In the genomic region with DNA sequence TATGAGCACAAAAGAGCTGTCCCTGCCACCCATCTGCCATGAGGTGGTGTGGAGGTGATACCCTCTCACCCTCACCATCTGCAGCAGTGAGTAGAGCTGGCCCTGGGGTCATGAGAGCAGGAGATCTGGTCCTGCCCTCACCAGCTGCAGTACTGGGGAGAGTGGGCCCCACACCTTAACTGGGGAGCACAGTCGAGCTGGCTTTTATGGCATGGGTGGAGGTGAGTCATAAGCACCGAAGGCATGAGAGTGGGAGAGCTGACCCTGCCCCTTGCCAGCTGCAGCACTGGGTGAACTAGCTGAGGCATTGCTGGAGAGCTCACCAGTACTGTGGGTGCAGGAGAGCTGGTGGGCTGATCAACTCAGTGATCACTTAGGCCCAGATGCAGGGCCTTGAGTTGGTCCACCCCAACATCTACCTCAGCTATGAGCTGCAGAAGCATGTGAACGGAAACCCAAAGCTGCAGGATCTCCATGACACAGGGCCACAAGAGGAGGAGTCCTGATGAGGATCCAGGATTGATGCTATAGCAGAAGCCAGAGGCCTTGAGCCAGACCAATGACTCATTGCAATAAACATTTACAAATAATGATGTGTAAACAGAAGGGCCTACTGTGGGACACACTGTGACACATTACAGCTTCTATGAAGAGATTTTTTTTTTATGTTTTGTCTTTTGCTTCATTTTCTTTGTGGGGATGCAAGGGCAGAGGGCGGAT, we compare ENCODE assay signal across 17 mouse cellular contexts. TPM values are rescaled to one million over a fixed set of nuclear protein-coding genes. Genes with fewer than 3 reads are reported as not detected.
DNase-seq lines count a peak whose midpoint lies in the region; ATAC-seq lines count a peak whose summit lies in the region.
"Had no signal": no experiment of that assay in that cellular context is flagged by ENCODE, and none has a peak within 500 bp of the region (broad histone marks: within the 10 kb centered on the region; RNA-seq: fewer than 3 reads in every experiment).

No protein-coding gene starts in this region.

- no peak overlapping the region for H3K27ac ChIP-seq in midbrain, embryonic 13.5 days
- H3K27ac ChIP-seq in midbrain, embryonic 15.5 days: no peak overlapping the region
- H3K27ac ChIP-seq: forebrain, embryonic 15.5 days; hindbrain, embryonic 14.5 days; limb, embryonic 12.5 days; liver, embryonic 15.5 days; midbrain, embryonic 12.5 days had no signal

- H3K4me1 ChIP-seq in midbrain, embryonic 13.5 days (replicated peaks): no peaks in the 10 kb centered on the region
- H3K4me1 ChIP-seq in midbrain, embryonic 15.5 days: no peaks in the 10 kb centered on the region
- H3K4me1 ChIP-seq: forebrain, embryonic 15.5 days; limb, embryonic 12.5 days; liver, embryonic 15.5 days; midbrain, embryonic 12.5 days had no signal

- H3K9me3 ChIP-seq in midbrain, embryonic 13.5 days: no peaks in the 10 kb centered on the region
- no peaks in the 10 kb centered on the region for H3K9me3 ChIP-seq in midbrain, embryonic 15.5 days
- H3K9me3 ChIP-seq: forebrain, embryonic 15.5 days; G1E; limb, embryonic 12.5 days; liver, embryonic 15.5 days; midbrain, embryonic 12.5 days had no signal

- H3K4me3 ChIP-seq in midbrain, embryonic 13.5 days (replicated peaks): no peak overlapping the region
- no peak overlapping the region for H3K4me3 ChIP-seq in midbrain, embryonic 15.5 days
- H3K4me3 ChIP-seq: forebrain, embryonic 15.5 days; limb, embryonic 12.5 days; liver, embryonic 15.5 days; midbrain, embryonic 12.5 days had no signal

- ATAC-seq in midbrain, embryonic 13.5 days: peak; percentile 53; the same call in 1 of the 2 replicates
- ATAC-seq in midbrain, embryonic 15.5 days (replicated peaks): no peak
- ATAC-seq in erythroblast, adult 5-6 weeks (replicated peaks; ENCODE audit: low FRiP score, poor library complexity, severe bottlenecking): 0 out of 2 replicates have a peak, but pooled peaks have one; percentile 24
- no peak for ATAC-seq in inflammation-experienced regulatory T-cells, adult 6 months
- ATAC-seq: forebrain, embryonic 15.5 days had no signal

- peak; percentile 86 for DNase-seq in heart, adult 11 months
- DNase-seq in heart, postnatal 36 days: no peak
- DNase-seq in lung, postnatal 4 days: peak; percentile 18 to 30
- no peak for DNase-seq in right cerebral cortex, postnatal 25 days
- DNase-seq: cerebellum, adult 9-10 months; kidney, adult 8-10 months; right cerebral cortex, postnatal 14 days had no signal

- no peak overlapping the region for H3K9ac ChIP-seq in midbrain, embryonic 13.5 days (replicated peaks)
- no peak overlapping the region for H3K9ac ChIP-seq in midbrain, embryonic 15.5 days
- H3K9ac ChIP-seq: forebrain, embryonic 15.5 days; hindbrain, embryonic 14.5 days; limb, embryonic 12.5 days; liver, embryonic 15.5 days; midbrain, embryonic 12.5 days had no signal

- no peaks in the 10 kb centered on the region for H3K27me3 ChIP-seq in midbrain, embryonic 13.5 days
- H3K27me3 ChIP-seq in midbrain, embryonic 15.5 days (replicated peaks): no peaks in the 10 kb centered on the region
- H3K27me3 ChIP-seq: forebrain, embryonic 15.5 days; limb, embryonic 12.5 days; liver, embryonic 15.5 days; midbrain, embryonic 12.5 days had no signal

- H3K4me2 ChIP-seq in midbrain, embryonic 13.5 days (replicated peaks): no peak overlapping the region
- H3K4me2 ChIP-seq in midbrain, embryonic 15.5 days: no peak overlapping the region
- H3K4me2 ChIP-seq: forebrain, embryonic 15.5 days; hindbrain, embryonic 14.5 days; limb, embryonic 12.5 days; liver, embryonic 15.5 days; midbrain, embryonic 12.5 days had no signal

- intact Hi-C loops in heart, postnatal 36 days (cut with DNase I): no loop called here

- WGBS in midbrain, embryonic 13.5 days: 94% methylated on average over 4 of the region's 4 CpGs
- 99% methylated on average over 4 of the region's 4 CpGs for WGBS in midbrain, embryonic 15.5 days

- H3K36me3 ChIP-seq in midbrain, embryonic 13.5 days: peaks cover 60% of the 10 kb centered on the region
- H3K36me3 ChIP-seq in midbrain, embryonic 15.5 days (replicated peaks): peaks cover 26% of the 10 kb centered on the region

RNA-seq across cellular contexts. Expression of a gene that starts 12.5 kb away (rescaled TPM):
- total RNA-seq in heart, postnatal 36 days (2021): 10 to 100 TPM; 22.5 to 23.8 TPM
- polyA plus RNA-seq in midbrain, embryonic 13.5 days (2015; fragmentation: Nextera tagmentation; extraction: Ambion mirVana): 19.4 and 19.9 TPM in 2 replicates
- polyA plus RNA-seq in midbrain, embryonic 15.5 days (2015; fragmentation: Nextera tagmentation; extraction: Ambion mirVana): 17.7 and 18.3 TPM in 2 replicates
- total RNA-seq in erythroblast, adult 5-6 weeks (2015; ENCODE audit: low replicate concordance): 5.2 and 11.1 TPM in 2 replicates
- 7.4 and 15.7 TPM in 2 replicates for total RNA-seq in erythroblast, adult 5-6 weeks (2017; ENCODE audit: low replicate concordance)
- 10 to 100 TPM; 17.8 to 20.9 (median 20.4) TPM for polyA plus RNA-seq in inflammation-experienced regulatory T-cells, adult 6 months (2017; shearing (Covaris generic))

Comparison
In these comparisons a context has a peak if more than half of its experiments do, and no peak if none do; other contexts are left out.
1. DNase-seq: peak in heart, adult 11 months (single experiment) and lung, postnatal 4 days (2 of 2); none in heart, postnatal 36 days (0 of 2) and right cerebral cortex, postnatal 25 days (single experiment).
2. ATAC-seq: peak in midbrain, embryonic 13.5 days (single experiment) and erythroblast, adult 5-6 weeks (single experiment); none in midbrain, embryonic 15.5 days (single experiment) and inflammation-experienced regulatory T-cells, adult 6 months (single experiment).